Mouse (Mus musculus) urinary bladder, postnatal 36 days (tissue): ENCODE measurements around the gene Slc29a1.

Source experiments
- DNase-seq, 2 experiments: peaks; one replicate each; pipeline ENCODE4 v3.0.0; 2022; ENCODE audit warnings: low spot score in 2 of 2, mixed read lengths in 1 of 2

The Slc29a1 gene

DNA sequence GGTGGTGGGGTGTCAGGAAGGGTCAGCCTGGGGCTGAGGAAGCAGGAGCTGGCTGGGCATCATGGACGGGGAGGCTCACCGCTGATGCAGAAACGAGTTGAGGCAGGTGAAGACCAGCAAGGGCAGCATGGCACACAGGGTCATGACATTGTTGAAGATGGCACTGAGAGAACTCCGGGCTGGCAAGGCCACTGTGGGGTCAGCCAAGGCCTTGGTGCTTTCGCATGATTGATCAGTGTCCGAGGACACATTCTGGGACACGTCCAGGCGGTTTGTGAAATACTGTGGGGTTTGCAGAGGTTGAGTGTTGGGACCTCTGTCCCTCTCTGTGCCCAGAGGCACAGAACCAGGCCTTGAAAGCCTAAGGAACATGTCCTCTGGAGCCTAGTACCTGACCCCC, 9.6 kb downstream of the Slc29a1 start:
- no peak for DNase-seq

DNA sequence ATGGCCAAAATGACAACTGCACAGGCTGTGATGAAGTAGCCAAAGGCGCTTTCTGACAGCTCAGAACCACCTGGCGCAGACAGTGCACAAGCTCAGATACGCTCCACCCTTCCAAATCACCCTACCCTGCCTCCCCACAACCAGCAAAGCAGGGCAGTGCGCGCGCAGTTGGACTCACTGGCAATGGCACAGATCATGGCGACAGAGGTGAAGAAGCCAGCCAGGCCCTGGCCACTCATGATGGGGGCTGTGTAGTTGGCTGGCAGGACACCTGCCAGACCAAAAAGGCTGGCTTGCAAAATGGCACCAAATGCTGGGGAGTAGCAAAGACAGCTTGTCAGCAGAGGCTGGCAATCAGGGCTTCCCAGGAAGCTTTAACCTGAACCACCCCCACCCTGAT, 10.2 kb downstream of the Slc29a1 start:
- no peak for DNase-seq

- no peak for DNase-seq
Measured at GRCm38 (mm10) chr17:45588370-45588769, 11.0 kb downstream of the Slc29a1 start.

GRCm38 (mm10) chr17:45586449-45586837, 13.0 kb downstream of the Slc29a1 start:
- DNase-seq, result no peak

GRCm38 (mm10) chr17:45585725-45586448, 13.5 kb downstream of the Slc29a1 start:
- no peak for DNase-seq

- peak; percentile 51 to 74 for DNase-seq
Measured at GRCm38 (mm10) chr17:45584939-45585678, 14.3 kb downstream of the Slc29a1 start.

- DNase-seq, result peak; percentile 45 to 85
Measured at GRCm38 (mm10) chr17:45584096-45584896, 15.1 kb downstream of the Slc29a1 start.

- DNase-seq, result no peak
Measured at GRCm38 (mm10) chr17:45582715-45583355, 16.6 kb downstream of the Slc29a1 start.

- DNase-seq, result no peak
Measured at GRCm38 (mm10) chr17:45582188-45582587, 17.2 kb downstream of the Slc29a1 start.

DNA sequence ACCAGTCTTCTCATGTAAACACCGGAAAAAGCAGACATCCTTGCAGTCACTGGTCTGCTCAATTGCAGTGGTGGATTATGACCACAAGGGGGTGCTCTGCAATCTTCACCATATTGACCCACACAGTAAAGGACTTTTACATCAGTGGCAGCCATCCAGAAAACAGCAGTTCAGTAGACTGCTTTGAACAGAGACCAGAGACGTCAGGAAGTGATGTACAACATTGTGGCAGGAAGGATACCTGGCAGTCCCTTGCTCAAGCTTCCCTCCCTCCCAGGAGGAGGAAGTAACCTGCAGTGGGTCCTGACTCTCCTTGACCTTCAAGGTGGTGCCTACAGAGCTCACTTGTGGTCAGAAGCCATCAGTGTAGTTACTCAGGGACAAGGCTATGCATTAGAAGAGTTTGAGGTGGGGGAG, 17.8 kb downstream of the Slc29a1 start:
- DNase-seq, result peak; percentile 60 to 66

DNA sequence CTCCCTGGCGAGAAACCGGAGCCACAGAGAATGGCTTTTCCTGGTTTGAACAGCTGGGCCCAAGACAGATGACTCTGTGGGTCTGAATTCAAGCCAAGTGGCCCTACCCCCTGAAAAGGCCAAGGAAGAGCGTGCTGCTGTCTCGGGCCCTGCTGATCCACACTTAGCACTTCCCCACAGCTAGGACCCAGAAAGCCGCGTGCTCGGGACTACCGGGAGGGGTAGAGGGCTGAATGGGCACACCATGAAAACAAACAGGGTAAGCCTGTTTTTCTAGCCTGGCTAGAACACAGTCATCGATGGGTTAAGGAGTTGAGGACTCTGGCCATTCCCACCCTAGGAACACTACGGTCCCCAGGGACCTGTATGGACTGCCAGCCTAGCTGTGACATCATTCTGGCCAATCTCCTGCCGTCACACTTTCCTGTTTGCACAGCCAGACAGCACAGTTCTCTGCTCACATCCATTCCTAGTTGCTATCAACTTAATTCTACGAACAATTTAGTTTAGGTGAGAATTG, 18.4 kb downstream of the Slc29a1 start:
- DNase-seq, result no peak

GRCm38 (mm10) chr17:45579554-45579953, 19.9 kb downstream of the Slc29a1 start:
- DNase-seq, result no peak

GRCm38 (mm10) chr17:45578843-45579242, 20.6 kb downstream of the Slc29a1 start:
- DNase-seq, result no peak

DNA sequence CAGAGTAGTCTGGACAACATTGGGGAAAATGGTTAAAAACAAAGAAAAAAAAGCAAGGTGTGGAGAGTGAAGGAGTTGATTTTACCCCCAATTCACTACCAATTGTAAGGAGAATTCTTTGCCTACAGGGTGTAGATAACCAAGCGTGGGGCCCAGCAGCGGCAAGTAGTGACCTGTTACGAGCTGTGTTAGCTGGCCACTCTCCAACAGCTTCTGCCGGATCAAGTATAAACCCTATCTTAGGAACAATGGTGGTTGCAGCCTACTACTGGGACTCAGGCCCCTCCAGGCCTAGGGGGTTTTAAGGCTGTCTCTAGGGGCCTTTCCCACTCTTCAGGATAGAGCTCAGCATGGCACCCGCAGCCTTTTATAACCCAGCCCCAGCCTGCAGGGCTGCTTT, 21.2 kb downstream of the Slc29a1 start:
- peak in 1 of 2 experiments; percentile 57 for DNase-seq

- no peak for DNase-seq
Measured at GRCm38 (mm10) chr17:45575123-45575897, 24.1 kb downstream of the Slc29a1 start.

- DNase-seq, result peak; percentile 51 to 70
Measured at GRCm38 (mm10) chr17:45574129-45574761, 25.2 kb downstream of the Slc29a1 start.

DNA sequence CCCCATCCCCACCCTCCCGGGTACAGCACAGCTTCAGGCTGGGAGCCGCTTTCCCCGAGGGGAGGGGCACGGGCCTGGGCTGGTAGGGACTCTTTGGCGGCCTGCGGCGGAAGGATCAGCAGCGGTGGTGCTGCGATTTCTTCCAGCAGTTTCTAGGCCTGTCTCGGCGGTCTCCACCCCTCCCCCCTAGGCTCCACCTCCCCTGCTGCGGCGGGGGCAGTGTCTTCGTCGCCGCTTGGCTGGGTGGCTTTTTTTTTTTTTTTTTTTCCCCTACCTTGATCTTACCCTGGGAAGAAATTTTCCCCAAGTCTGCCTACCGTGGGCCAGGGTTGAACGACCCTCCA, 25.7 kb downstream of the Slc29a1 start:
- DNase-seq, result peak; percentile 96 to 97

- DNase-seq, result peak; percentile 99
Measured at GRCm38 (mm10) chr17:45573087-45573779, 26.2 kb downstream of the Slc29a1 start, which contains the start of gene Hsp90ab1. Gene Hsp90ab1, minus strand, starts transcription at chr17:45573271.
